Mouse (Mus musculus) left cerebral cortex, postnatal 10 days (tissue): ENCODE results near the gene Sertad2. TPM values are rescaled to one million over a fixed set of nuclear protein-coding genes. Genes with fewer than 3 reads are reported as not detected.

Experiments used
- DNase-seq, 2 experiments: peaks; one replicate each; pipeline ENCODE4 v3.0.0; 2021 to 2022; ENCODE audit warnings: low spot score in 2 of 2, mixed read lengths in 1 of 2; ENCODE audit errors: extremely low spot score in 1 of 2
- intact Hi-C: fragments of 180-260 bp; cut with DNase I; formaldehyde crosslinking; loops from one replicate; pipeline ENCODE4 v1.15.1; 2025
- total RNA-seq, 2 experiments: library from RNA; stranded (reverse); gene quantifications; 2 replicates each; pipeline ENCODE4 v1.2.3; 2021

Gene Sertad2
- total RNA-seq, 2 experiments from 2014 or later, result 21.5 to 23.7 TPM

DNA sequence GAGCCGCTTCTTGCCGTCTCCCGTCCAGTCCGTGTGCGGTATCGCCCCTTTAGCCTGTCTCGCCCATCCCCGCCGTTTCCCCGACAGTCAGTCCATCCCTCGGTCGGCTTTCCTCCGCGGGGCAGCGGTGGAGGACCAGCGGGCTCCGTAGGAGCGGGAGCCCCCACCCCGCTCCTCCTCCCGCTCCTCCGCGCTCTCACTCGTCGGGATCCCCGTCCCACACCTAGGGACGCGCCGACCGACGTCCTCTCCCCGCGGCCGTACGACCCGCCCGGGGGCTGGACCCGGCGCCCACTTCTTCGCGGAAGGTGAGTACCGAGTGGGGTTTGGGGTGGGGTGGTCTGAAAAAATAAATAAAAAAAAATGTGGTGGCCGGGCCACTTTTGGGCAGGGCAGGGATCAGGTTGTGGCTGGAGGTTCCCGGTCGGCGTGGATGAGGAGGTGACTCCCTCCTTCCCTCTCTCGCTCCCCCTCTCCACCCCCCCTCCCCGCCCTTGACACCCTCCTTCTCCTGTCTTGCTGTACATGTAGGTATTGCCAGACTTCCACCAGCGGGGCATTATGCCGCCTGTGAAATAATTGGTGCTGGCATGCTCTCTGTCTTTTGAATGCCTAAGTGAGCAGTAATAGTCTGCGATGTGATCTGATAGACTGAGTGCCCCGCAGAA lies 534 bp downstream of the Sertad2 start:
- peak in 1 of 2 experiments; percentile 18 for DNase-seq
- intact Hi-C loops, result loop anchor here (5.0 kb wide), 2 partner anchors 86 to 89 kb away; no protein-coding TSS in a partner anchor

DNA sequence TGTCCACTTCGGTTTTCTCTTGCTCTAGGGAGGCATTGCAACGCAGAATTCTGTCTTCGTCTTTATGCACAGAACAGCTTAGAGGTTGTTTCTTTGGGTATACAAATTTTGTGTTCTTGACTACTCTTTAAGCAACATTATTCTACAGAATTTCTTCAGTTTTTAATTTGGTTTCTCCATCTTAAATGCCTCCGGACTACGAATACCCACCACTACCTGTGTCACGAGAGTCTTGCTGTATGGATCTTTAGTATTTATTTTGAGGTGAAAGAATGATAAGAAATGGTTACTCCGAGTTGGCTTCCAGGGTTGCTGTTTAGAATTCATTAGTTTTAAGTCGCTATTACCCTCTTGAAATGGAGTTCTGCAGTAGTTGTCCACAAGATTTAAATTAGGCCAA lies 1.3 kb downstream of the Sertad2 start:
- intact Hi-C loops, result loop anchor here (5.0 kb wide), 2 partner anchors 87 to 88 kb away; no protein-coding TSS in a partner anchor
- DNase-seq, result no peak

DNA sequence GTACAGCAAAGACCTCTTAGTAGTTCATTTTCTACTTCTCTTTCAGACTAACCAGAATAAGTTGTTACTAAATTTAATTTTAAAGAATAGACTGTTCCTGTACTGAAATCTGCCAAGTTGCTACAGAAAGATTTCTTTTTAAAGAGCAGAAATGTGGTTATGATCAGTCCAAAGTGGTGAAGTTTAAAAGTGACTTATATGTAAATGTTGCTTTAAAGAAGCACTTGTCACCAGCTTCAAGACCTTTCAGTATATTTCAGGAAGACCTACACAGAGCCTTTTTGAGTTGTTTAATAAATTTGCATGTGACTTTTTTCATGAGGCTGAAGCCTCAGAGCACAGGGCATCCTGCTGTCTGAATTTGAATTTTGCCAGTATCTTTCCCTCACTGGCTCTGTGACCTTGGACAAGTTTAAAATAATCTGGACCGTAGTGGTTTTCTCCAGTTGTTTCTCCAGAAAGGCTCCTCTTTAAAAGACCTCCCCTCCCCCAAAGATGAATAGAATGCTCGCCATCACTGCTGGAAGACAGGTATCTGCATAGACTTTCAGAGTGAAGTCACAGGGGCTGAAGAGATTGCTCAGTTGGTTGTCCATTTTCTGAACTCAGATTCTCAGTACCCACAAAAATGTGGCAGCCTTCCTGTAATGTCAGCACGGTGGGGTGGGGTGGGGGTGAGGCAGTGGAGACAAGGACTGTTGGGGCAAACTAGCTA lies 1.9 kb downstream of the Sertad2 start:
- no peak for DNase-seq
- intact Hi-C loops, result loop anchor here (5.0 kb wide), 2 partner anchors 87 to 88 kb away; no protein-coding TSS in a partner anchor

DNA sequence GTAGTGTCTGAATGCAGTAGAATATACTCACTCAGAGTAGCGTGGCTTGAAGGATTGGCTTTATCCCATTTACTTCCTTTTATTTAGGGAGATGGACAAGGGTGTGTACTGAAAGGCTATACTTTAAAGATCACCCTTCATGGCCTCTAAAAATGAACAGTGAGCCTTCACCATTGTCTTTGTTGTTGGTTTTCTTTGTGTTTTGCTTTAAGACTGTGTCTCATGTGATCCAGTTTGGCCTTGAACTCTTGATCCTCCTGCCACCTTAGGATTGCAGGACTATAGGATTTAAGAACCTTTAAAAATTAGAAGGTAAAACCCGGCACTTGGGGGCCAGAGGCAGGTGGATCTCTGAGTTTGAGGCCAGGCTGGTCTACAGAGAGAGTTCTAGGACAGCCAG lies 6.4 kb downstream of the Sertad2 start:
- no peak for DNase-seq
- intact Hi-C loops, result no loop called here

- DNase-seq, result no peak
- intact Hi-C loops, result no loop called here
These were observed 7.1 kb downstream of the Sertad2 start for GRCm38 (mm10) chr11:20550196-20550595.

- no peak for DNase-seq
- intact Hi-C loops, result no loop called here
These were observed 9.0 kb downstream of the Sertad2 start for GRCm38 (mm10) chr11:20552059-20552458.

- intact Hi-C loops, result no loop called here
- DNase-seq, result no peak
These were observed 10.0 kb downstream of the Sertad2 start for GRCm38 (mm10) chr11:20552758-20553673.

- intact Hi-C loops, result no loop called here
These were observed 12.6 kb downstream of the Sertad2 start for GRCm38 (mm10) chr11:20555651-20556050.

DNA sequence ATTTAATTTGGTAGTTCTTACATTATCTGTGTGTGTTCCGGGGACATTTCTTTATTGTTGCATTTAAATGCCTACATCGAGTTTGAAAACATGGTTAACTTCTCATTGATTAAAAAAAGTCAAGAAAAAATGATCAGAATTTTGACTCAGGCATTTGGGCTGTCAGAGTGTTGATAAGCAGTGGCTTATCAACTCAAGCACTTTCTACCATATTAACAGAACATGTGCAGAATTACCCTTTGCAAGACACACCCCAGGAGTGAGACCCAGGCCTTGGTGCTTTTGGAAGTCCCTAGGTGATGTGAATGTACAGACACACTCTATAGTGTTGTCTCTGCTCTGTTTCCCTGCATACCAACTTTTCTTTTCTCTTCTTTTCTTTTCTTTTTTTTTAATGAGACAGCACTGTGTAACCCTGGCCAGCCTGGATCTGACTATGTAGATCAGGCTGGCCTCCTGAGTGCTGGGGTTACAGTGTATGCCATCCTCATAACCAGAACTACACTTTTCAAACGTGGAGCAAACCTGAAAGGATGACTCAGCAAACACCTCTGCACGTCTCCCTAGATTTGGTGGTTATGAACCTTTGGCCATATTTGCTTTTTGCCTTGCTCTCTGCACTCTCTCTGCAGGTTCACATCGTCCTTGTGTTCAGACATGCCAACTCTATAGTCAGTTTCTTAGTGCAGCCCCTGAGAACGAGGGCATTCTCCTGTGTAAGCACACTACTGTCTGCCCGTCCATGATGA lies 13.3 kb downstream of the Sertad2 start:
- DNase-seq, result no peak

More at GRCm38 (mm10) chr11:20555651-20556050, 12.6 kb downstream of the Sertad2 start:
- no peak for DNase-seq

DNA sequence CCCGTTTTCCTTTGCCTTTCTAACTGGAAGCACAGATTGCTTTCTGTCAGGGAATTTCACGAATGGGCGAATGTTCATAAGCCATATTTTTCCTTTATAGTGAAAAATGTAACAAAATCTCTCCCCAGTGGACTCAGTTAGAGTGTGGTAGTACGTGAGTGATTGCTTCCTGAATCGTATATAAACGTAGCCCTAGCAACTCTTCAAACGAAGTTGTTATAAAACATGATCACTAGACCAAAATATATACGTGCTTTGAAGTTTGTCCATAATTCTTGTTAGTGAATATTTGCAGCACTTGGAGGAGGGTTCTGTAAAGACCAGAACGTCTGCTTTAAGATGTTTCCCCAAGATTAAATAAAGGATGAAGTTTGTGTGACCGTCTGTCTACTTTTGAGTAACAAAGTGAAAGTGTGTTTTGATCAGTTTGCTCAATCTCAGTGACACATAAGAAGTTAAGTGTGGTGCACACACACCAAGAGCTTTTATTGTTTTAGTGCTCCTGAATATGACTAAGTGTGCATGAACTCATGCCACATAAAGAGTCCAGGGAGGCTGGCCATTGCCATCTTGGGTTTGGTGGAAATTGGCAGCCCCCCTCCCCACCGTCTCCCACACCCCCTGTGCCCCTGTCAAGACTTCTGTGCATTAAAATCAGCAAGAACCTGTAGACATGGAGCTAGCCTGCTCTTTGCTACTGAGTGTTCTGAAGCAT lies 16.3 kb downstream of the Sertad2 start:
- intact Hi-C loops, result no loop called here
- DNase-seq, result no peak

More for the DNA sequence above, 13.3 kb downstream of the Sertad2 start:
- intact Hi-C loops, result no loop called here

DNA sequence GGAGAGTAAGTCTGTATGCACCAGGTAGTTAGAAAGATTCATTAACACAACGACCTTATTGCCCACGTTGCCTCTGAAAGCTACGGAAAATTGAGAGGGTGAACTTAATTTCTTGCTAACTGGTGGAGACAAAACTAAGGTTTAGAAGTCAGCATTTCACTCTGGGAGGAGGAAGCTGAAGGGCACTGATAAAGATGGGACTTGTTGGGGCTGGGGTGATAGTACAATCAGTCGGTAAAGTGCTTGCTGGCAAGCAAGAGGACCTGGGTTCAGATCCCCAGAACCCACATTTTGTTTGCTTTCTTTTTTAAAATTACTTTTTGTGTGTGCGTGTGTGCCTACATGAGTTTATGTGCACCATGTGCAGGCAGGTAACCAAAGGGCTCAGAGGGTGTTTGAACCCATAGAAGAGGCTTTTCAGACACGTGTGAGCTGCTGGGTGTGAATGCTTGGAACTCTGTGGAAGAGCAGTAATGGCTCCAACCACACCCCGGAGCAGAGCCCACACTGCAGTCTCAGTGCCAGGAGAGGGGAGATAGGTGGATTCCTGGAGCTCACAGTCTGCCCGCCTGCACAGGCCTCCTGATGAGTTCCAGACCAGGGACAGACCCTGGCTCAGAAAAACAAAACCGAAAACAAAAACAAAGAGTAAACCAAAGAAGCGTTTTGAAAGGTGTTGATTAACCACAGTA lies 17.0 kb downstream of the Sertad2 start:
- DNase-seq, result no peak
- intact Hi-C loops, result no loop called here

DNA sequence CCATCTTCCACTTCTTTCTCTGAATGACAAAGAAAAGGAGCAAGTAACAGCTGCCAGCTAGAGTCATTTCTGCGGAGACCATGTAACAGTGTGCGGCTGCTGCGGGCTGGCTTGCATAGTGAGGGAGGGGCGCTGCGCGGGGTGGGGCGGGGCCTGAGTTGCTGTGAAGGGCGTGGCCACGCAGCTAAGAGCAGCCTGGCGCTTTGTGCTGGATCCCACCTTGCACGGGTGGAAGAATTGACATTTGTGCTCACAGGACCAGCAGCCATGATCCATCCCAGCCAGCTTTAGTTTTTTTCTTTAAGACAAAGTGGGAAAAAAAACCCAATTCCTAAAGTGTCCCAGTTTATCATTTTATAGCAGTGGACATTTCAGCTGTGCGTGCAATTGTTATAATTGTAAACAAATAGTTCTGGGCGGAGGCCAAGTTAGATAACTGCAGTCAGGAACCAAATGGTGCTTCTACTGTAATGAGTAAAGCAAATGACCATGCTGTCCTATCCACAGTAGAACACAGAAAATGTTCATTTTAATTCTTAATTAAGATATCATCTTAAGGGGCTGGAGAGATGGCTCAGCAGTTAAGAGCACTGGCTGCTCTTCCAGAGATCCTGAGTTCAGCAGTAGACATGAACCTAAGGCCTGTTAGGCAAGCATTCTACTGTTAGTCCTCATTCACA lies 18.4 kb downstream of the Sertad2 start:
- intact Hi-C loops, result no loop called here
- peak in 1 of 2 experiments; percentile 53 for DNase-seq

DNA sequence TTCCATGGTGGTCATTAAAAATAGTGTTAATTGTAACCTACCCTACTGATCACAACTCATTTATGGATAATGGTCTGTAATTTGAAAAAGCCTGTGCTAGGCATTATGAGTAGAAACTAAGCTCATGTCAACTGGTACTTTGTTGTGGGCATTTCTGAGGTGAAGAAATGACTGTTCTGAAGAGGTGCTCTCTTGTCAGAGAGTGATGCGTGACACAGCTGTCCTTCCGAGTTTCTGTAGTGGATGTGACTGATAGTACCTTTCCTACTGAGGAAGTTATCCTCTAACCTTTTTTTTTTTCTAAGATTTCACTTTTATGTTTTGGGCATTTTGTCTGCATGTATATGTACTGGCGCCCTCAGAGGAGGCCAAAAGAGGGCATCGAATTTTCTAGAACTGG lies 22.0 kb downstream of the Sertad2 start:
- no peak for DNase-seq
- intact Hi-C loops, result no loop called here

- DNase-seq, result peak in 1 of 2 experiments; percentile 38
These were observed 28.8 kb downstream of the Sertad2 start for GRCm38 (mm10) chr11:20571702-20572413.

DNA sequence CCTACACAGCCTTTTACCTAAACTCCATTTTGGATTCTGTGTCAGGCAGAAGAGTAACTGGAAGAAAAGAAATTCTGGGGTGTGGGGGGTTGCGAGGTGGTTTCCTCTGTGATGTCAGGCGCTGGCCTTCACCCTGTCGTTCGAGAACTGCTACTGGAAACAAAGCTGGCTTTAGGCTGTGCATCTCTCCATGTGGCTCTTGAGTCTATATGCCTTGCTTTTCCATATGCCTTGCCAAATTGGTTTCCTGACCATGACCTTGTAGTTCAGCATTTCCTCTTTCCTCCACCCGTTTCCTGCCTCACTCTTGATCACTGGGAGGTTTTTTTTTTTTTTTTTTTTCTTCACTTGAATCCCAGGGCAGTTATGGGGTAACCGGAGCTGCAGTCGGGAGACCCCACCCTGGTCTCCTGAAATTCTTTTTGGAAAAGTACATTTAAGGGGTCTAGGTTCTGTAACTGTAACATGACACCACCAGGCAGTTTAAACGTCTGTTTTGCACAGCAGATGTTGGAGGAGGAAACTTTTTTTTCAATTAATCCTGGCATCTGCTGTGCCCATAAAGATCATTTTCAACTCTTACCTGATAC lies 33.1 kb downstream of the Sertad2 start:
- DNase-seq, result no peak
- intact Hi-C loops, result no loop called here

More at GRCm38 (mm10) chr11:20571702-20572413, 28.8 kb downstream of the Sertad2 start:
- intact Hi-C loops, result no loop called here

DNA sequence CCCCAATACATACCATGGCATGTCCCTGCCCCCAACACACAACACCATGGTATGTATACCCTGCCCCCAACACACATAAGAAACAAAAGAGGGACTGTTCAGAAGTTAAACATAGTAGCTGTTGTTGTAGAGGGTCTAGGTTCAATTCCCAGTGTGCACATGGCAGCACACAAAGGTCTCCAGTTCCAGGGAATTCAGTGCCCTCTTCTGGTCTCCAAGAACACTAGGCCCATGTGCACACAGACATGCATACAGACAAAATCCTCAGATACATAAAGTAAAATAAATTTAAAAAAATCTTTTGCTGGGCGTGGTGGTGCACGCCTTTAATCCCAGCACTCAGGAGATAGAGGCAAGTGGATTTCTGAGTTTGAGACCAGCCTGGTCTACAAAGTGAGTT lies 39.7 kb downstream of the Sertad2 start:
- intact Hi-C loops, result no loop called here
- no peak for DNase-seq
